Mouse (Mus musculus): ENCODE measurements around the gene Commd8. TPM values are rescaled to one million over a fixed set of nuclear protein-coding genes. Genes with fewer than 3 reads are reported as not detected.
A peak's percentile ranks its signal among the peaks of the same experiment; 100 is the strongest.

The Commd8 gene
- polyA plus RNA-seq, 1 experiment from 2014 or later, result 158 TPM

DNA sequence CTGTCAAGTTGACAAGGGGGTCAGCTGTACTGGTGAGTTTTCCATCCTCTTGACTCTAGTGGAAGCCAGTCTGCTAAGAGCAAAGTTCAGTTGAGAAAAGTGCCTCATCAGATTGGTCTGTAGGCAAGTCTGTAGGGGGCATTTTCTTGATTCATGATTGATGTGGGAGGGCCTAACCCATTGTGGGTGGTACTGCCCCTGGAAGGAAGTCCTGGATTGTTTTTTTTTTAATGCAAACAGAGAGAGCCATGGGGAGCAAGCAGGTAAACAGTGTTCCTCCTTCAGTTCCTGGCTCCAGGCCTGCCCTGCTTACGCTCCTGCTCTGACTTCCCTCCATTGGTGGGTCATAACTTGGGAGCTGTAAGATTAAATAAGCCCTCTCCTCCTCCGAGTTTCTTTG is 34.1 kb downstream of the Commd8 start:
- Histone ChIP-seq H3K27ac (no peak overlapping the region), H3K36me3 (no peaks in the 10 kb centered on the region), H3K4me3 (no peak overlapping the region), H3K4me2 (no peak overlapping the region), H3K9me3 (no peaks in the 10 kb centered on the region), H3K9ac (no peak overlapping the region), H3K27me3 (no peaks in the 10 kb centered on the region), H3K4me1 (no peaks in the 10 kb centered on the region)
- 67% methylated on average over 2 of the region's 2 CpGs for WGBS
- ATAC-seq (ENCODE audit: insufficient number of reproducible peaks, insufficient read depth, low FRiP score, low TSS enrichment, low read depth), result no peak

DNA sequence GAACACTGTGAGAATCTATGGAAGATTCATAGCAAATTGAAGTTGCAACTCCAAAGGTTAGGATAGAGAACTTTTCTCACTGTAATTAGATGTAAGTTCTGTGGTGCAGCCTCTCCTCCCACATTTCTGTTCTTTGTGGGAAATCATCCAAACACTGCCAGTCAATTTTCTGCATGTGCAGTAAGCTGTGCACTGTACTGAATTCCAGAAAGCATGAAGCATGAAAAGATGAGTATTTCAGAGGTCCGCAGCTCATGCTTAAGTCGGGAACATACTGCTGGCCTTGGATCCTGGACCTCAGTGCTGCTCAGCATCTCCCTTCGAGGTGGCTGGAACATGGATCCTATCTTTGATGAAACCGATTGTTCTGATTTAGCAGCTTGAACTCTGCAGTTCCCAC is 41.3 kb downstream of the Commd8 start:
- Histone ChIP-seq H3K4me2 (no peak overlapping the region), H3K9ac (no peak overlapping the region), H3K27ac (no peak overlapping the region), H3K36me3 (no peaks in the 10 kb centered on the region), H3K9me3 (no peaks in the 10 kb centered on the region), H3K27me3 (no peaks in the 10 kb centered on the region), H3K4me1 (no peaks in the 10 kb centered on the region), H3K4me3 (no peak overlapping the region)
- no peak for ATAC-seq (ENCODE audit: insufficient number of reproducible peaks, insufficient read depth, low FRiP score, low TSS enrichment, low read depth)
- WGBS, result 79% methylated on average over 4 of the region's 4 CpGs

DNA sequence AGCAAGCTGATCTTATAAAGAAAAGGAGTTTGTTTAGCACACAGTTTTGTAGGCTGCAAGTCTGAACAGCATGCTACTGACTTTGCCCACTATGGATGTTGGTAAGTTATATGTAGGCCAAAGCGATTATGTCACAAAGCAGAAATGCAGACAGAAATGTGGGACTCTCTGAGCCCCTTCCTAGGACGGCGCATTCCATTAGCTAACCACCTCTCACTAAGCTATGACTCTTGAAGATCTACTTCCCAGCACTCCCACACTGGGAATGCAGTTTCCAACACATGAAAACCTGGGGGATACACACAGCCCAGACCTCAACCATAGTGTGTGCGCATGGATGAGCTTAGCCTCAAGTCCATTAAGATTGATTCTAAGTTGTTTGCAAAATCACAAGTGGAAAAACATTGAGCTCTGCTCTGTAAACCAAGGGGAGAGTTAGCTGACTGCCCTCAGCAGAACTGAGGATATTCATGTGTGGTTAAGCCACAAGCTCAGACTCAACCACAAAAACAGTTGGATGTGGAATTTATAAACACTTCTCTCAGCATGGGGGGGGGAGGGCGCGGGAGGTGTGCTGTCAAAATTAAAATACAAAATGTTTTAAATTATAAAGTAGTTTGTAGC is 45.5 kb downstream of the Commd8 start:
- Histone ChIP-seq H3K27ac (0 out of 2 replicates have a peak overlapping the region, but pooled peaks have one; percentile 3), H3K36me3 (no peaks in the 10 kb centered on the region), H3K27me3 (no peaks in the 10 kb centered on the region), H3K4me1 (no peaks in the 10 kb centered on the region), H3K9ac (no peak overlapping the region), H3K9me3 (no peaks in the 10 kb centered on the region), H3K4me3 (no peak overlapping the region), H3K4me2 (no peak overlapping the region)
- 75% methylated on average over 6 of the region's 6 CpGs for WGBS
- peak; percentile 64; the same call in 1 of the 2 replicates for ATAC-seq (ENCODE audit: insufficient number of reproducible peaks, insufficient read depth, low FRiP score, low TSS enrichment, low read depth)

All from embryonic facial prominence, embryonic 13.5 days (tissue).